Mouse (Mus musculus) embryonic facial prominence, embryonic 12.5 days (tissue): ENCODE data around the gene Svop. TPM values are rescaled to one million over a fixed set of nuclear protein-coding genes. Genes with fewer than 3 reads are reported as not detected.

Experiments
- polyA plus RNA-seq: library from polyadenylated mRNA; unstranded; fragments of >200 nt; fragmentation: Nextera tagmentation; extraction: Ambion mirVana; gene quantifications from 2 replicates; pipeline ENCODE4 v1.2.1, GENCODE M21; 2016

Gene Svop
- polyA plus RNA-seq, 1 experiment from 2014 or later = 3.3 TPM

Other genes starting within 250 kb of the Svop start
- gene Coro1c, start 182.8 kb downstream of the Svop start, polyA plus RNA-seq = 123 and 127 TPM in 2 replicates
- 18.1 and 20.4 TPM in 2 replicates for gene Ssh1, start 97.7 kb downstream of the Svop start, polyA plus RNA-seq
- not detected in 2 replicates for gene Dao, start 87.9 kb downstream of the Svop start, polyA plus RNA-seq
- 16.3 and 17.1 TPM in 2 replicates for gene Usp30, start 26.1 kb downstream of the Svop start, polyA plus RNA-seq
- 14.6 and 14.7 TPM in 2 replicates for gene Alkbh2, start 36.6 kb upstream of the Svop start, polyA plus RNA-seq
- 54.2 and 54.5 TPM in 2 replicates for gene Ung, start 38.8 kb upstream of the Svop start, polyA plus RNA-seq
- gene Acacb, start 55.0 kb upstream of the Svop start, polyA plus RNA-seq = 3.4 and 6.3 TPM in 2 replicates
- gene Foxn4, start 182.2 kb upstream of the Svop start, polyA plus RNA-seq = 1.7 and 2.2 TPM in 2 replicates
- 1.7 and 1.9 TPM in 2 replicates for gene Myo1h, start 197.6 kb upstream of the Svop start, polyA plus RNA-seq